Mouse (Mus musculus) liver, embryonic 14.5 days (tissue): Measurements from ENCODE around the gene Kcnab1.

Experiments
- CTCF ChIP-seq: IDR thresholded peaks from 2 replicates; pipeline ENCODE4 v1.5.1; 2016; ENCODE audit warnings: antibody characterized with exemption, low read depth, control low read depth
- EP300 ChIP-seq: IDR thresholded peaks from 2 replicates; pipeline ENCODE4 v1.6.1; 2016; ENCODE audit warnings: antibody characterized with exemption, low read depth

DNA sequence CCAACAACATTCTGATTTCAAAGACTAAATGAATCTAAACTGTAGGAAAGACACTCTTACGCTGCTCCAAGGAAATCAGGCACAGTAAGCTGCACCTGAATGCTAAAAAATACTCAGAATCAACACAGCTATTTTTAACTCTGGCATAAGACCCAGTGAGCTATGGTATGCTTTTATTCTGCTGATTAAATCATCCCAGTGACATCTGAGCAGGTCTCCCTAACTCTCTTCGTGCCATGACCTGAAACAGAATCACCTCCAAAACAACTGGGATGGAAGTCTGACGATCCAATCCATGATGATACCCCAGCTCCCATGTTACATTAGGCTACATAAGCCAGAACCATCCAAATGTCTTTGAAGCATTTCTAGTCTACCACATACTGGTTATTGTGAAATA lies 275.2 kb downstream of the Kcnab1 start:
- TF ChIP-seq CTCF (no peak), EP300 (no peak)
